Mouse (Mus musculus) testis, postnatal 10 days (tissue): Measurements from ENCODE around the gene Reck.

ENCODE experiments used
- DNase-seq: peaks from one replicate; pipeline ENCODE4 v3.0.0; 2021; ENCODE audit warnings: low spot score

The Reck gene

GRCm38 (mm10) chr4:43906443-43906842 lies 31.1 kb downstream of the Reck start:
- DNase-seq, result peak; percentile 61

- DNase-seq, result no peak
Measured at GRCm38 (mm10) chr4:43918221-43918620, 42.9 kb downstream of the Reck start.

- no peak for DNase-seq
Measured at GRCm38 (mm10) chr4:43920602-43921001, 45.3 kb downstream of the Reck start.

GRCm38 (mm10) chr4:43925125-43925524 lies 49.8 kb downstream of the Reck start:
- no peak for DNase-seq

GRCm38 (mm10) chr4:43925779-43926178 lies 50.4 kb downstream of the Reck start:
- DNase-seq, result peak; percentile 93

GRCm38 (mm10) chr4:43927826-43928225 lies 52.5 kb downstream of the Reck start:
- DNase-seq, result peak; percentile 66

- DNase-seq, result no peak
Measured at GRCm38 (mm10) chr4:43931877-43932276, 56.5 kb downstream of the Reck start.

GRCm38 (mm10) chr4:43936186-43936585 lies 60.9 kb downstream of the Reck start:
- no peak for DNase-seq

GRCm38 (mm10) chr4:43936749-43937674 lies 61.7 kb downstream of the Reck start:
- no peak for DNase-seq

GRCm38 (mm10) chr4:43941315-43941714 lies 66.0 kb downstream of the Reck start:
- DNase-seq, result no peak

- no peak for DNase-seq
Measured at GRCm38 (mm10) chr4:43942421-43942820, 67.1 kb downstream of the Reck start.

GRCm38 (mm10) chr4:43947571-43947970 lies 72.2 kb downstream of the Reck start:
- no peak for DNase-seq

GRCm38 (mm10) chr4:43957292-43957845 lies 82.0 kb downstream of the Reck start, which contains the start of gene Glipr2:
TSS of gene Glipr2 (plus strand) at chr4:43957401.
- peak; percentile 94 for DNase-seq

- DNase-seq, result peak; percentile 84
Measured at GRCm38 (mm10) chr4:43957846-43958461, 82.6 kb downstream of the Reck start.

GRCm38 (mm10) chr4:43959523-43960179 lies 84.3 kb downstream of the Reck start:
- no peak for DNase-seq

- no peak for DNase-seq
Measured at GRCm38 (mm10) chr4:43960207-43960606, 84.9 kb downstream of the Reck start.

- DNase-seq, result no peak
Measured at GRCm38 (mm10) chr4:43964326-43964833, 89.0 kb downstream of the Reck start.

- no peak for DNase-seq
Measured at GRCm38 (mm10) chr4:43964951-43965684, 89.8 kb downstream of the Reck start.

GRCm38 (mm10) chr4:43965856-43966535 lies 90.7 kb downstream of the Reck start:
- no peak for DNase-seq

- DNase-seq, result peak; percentile 82
Measured at GRCm38 (mm10) chr4:43968650-43969049, 93.3 kb downstream of the Reck start.

GRCm38 (mm10) chr4:43969373-43969772 lies 94.0 kb downstream of the Reck start:
- DNase-seq, result no peak
